Mouse (Mus musculus): ENCODE data around the gene Asap3. TPM values are rescaled to one million over a fixed set of nuclear protein-coding genes. Genes with fewer than 3 reads are reported as not detected.

Gene Asap3
- total RNA-seq (2021): 1 to 10 TPM; 1.5 to 2.5 TPM
- long read RNA-seq, experiment 1, full-length matches to known transcripts: 2 of 3 reads
- long read RNA-seq, experiment 1, partial matches to known transcripts: 0 of 3 reads
- long read RNA-seq, experiment 1, other reads (novel, unspliced or antisense): 1 of 3 reads
- long read RNA-seq, experiment 2, full-length matches to known transcripts: 2 of 5 reads
- long read RNA-seq, experiment 2, partial matches to known transcripts: 2 of 5 reads
- long read RNA-seq, experiment 2, other reads (novel, unspliced or antisense): 1 of 5 reads

- H3K4me3 ChIP-seq: peak within 1 kb of the TSS; percentile 92
- TF ChIP-seq CTCF (IDR thresholded peaks at IDR 0.05): no peak; the same call in 1 of the 2 replicates
- peak within 1 kb of the TSS; percentile 89 for H3K27ac ChIP-seq
- peak; percentile 98 for DNase-seq
- intact Hi-C loops (cut with DNase I): no loop called here
Observed at GRCm38 (mm10) chr4:136206033-136206893, at the start of gene Asap3. TSS of gene Asap3 (plus strand) at chr4:136206365.

GRCm38 (mm10) chr4:136158498-136158897 lies 47.7 kb upstream of the Asap3 start:
- Histone ChIP-seq H3K27ac (no peak overlapping the region), H3K4me3 (no peak overlapping the region)
- DNase-seq: no peak
- TF ChIP-seq CTCF (IDR thresholded peaks at IDR 0.05): peak; percentile 31; the same call in 1 of the 2 replicates
- intact Hi-C loops (cut with DNase I): no loop called here

- 0 out of 2 replicates have a peak overlapping the region, but pooled peaks have one; percentile 15 for H3K4me3 ChIP-seq
- TF ChIP-seq CTCF (IDR thresholded peaks at IDR 0.05): peak; percentile 95; the same call in 1 of the 2 replicates
- intact Hi-C loops (cut with DNase I): loop anchor here (1.0 kb wide), 1 partner anchor 90 kb away; no protein-coding TSS in a partner anchor
- peak; percentile 82 for DNase-seq
- no peak overlapping the region for H3K27ac ChIP-seq
Observed at GRCm38 (mm10) chr4:136159802-136160397, 46.3 kb upstream of the Asap3 start.

- intact Hi-C loops (cut with DNase I): loop anchor here (1.0 to 2.0 kb wide), 2 partner anchors 17 to 37 kb away; no protein-coding TSS in a partner anchor
- peak; percentile 89 for DNase-seq
- no peak; the same call in none of the 2 replicates for TF ChIP-seq CTCF (IDR thresholded peaks at IDR 0.05)
- Histone ChIP-seq H3K27ac (no peak overlapping the region), H3K4me3 (no peak overlapping the region)
Observed at GRCm38 (mm10) chr4:136163448-136163847, 42.7 kb upstream of the Asap3 start.

- Histone ChIP-seq H3K27ac (no peak overlapping the region), H3K4me3 (no peak overlapping the region)
- intact Hi-C loops (cut with DNase I): no loop called here
- TF ChIP-seq CTCF (IDR thresholded peaks at IDR 0.05): no peak
- DNase-seq: peak; percentile 63
Observed at GRCm38 (mm10) chr4:136164981-136165380, 41.2 kb upstream of the Asap3 start.

GRCm38 (mm10) chr4:136167701-136168100 lies 38.5 kb upstream of the Asap3 start:
- Histone ChIP-seq H3K4me3 (no peak overlapping the region), H3K27ac (no peak overlapping the region)
- intact Hi-C loops (cut with DNase I): no loop called here
- DNase-seq: no peak
- TF ChIP-seq CTCF (IDR thresholded peaks at IDR 0.05): no peak

GRCm38 (mm10) chr4:136170401-136170800 lies 35.8 kb upstream of the Asap3 start:
- Histone ChIP-seq H3K27ac (no peak overlapping the region), H3K4me3 (no peak overlapping the region)
- DNase-seq: no peak
- no peak for TF ChIP-seq CTCF (IDR thresholded peaks at IDR 0.05)
- intact Hi-C loops (cut with DNase I): no loop called here

- Histone ChIP-seq H3K4me3 (peak overlapping the region; percentile 91), H3K27ac (peak overlapping the region; percentile 81; the same call in 1 of the 2 replicates)
- intact Hi-C loops (cut with DNase I): no loop called here
- DNase-seq: no peak
- no peak for TF ChIP-seq CTCF (IDR thresholded peaks at IDR 0.05)
Observed at GRCm38 (mm10) chr4:136171455-136171854, 34.7 kb upstream of the Asap3 start.

- no peak for TF ChIP-seq CTCF (IDR thresholded peaks at IDR 0.05)
- Histone ChIP-seq H3K4me3 (peak within 1 kb of the TSS; percentile 91), H3K27ac (peak within 1 kb of the TSS; percentile 81)
- intact Hi-C loops (cut with DNase I): no loop called here
- peak; percentile 78 for DNase-seq
Observed at GRCm38 (mm10) chr4:136172011-136172541, 34.1 kb upstream of the Asap3 start, which contains the start of gene E2f2. TSS of gene E2f2 (plus strand) at chr4:136172394.

GRCm38 (mm10) chr4:136172542-136173209 lies 33.5 kb upstream of the Asap3 start:
- DNase-seq: peak; percentile 82

GRCm38 (mm10) chr4:136173210-136173715 lies 32.9 kb upstream of the Asap3 start:
- intact Hi-C loops (cut with DNase I): no loop called here
- no peak for TF ChIP-seq CTCF (IDR thresholded peaks at IDR 0.05)
- H3K4me3 ChIP-seq: peak overlapping the region; percentile 91
- peak overlapping the region; percentile 8; the same call in 1 of the 2 replicates for H3K27ac ChIP-seq
- no peak for DNase-seq

More at GRCm38 (mm10) chr4:136172542-136173209, 33.5 kb upstream of the Asap3 start:
- intact Hi-C loops (cut with DNase I): no loop called here
- Histone ChIP-seq H3K27ac (peak overlapping the region; percentile 8; the same call in 1 of the 2 replicates), H3K4me3 (peak overlapping the region; percentile 91)
- TF ChIP-seq CTCF (IDR thresholded peaks at IDR 0.05): no peak

Measured in gastrocnemius, adult 2 months (tissue).